Mouse (Mus musculus): ENCODE measurements at regions not wholly inside any gene's neighbourhood (a gene's known extent, or its start where the extent isn't known, plus 50 kb on each side); places are given as distances from the start of the nearest gene placed in this dataset.

- ATAC-seq (ENCODE audit: insufficient number of reproducible peaks, insufficient read depth, low FRiP score, low TSS enrichment, low read depth) = 0 out of 2 replicates have a peak, but pooled peaks have one; percentile 34
- H3K4me2 ChIP-seq = peak overlapping the region; percentile 49
- peaks cover 70% of the 10 kb centered on the region for H3K27me3 ChIP-seq
- H3K27ac ChIP-seq = no peak overlapping the region
- 7% methylated on average over 11 of the region's 11 CpGs for WGBS
- H3K9me3 ChIP-seq = no peaks in the 10 kb centered on the region
- no peak overlapping the region for H3K9ac ChIP-seq (replicated peaks)
- no peaks in the 10 kb centered on the region for H3K36me3 ChIP-seq
- peaks cover 56% of the 10 kb centered on the region for H3K4me1 ChIP-seq (replicated peaks)
- H3K4me3 ChIP-seq (replicated peaks) = no peak overlapping the region
Observed at GRCm38 (mm10) chr4:114685454-114685853, 136.1 kb upstream of the Gm12830 start.

- H3K4me3 ChIP-seq (replicated peaks) = no peak overlapping the region
- H3K4me2 ChIP-seq = peak overlapping the region; percentile 49; the same call in 1 of the 2 replicates
- peaks cover 51% of the 10 kb centered on the region for H3K4me1 ChIP-seq (replicated peaks)
- H3K9ac ChIP-seq (replicated peaks) = no peak overlapping the region
- no peaks in the 10 kb centered on the region for H3K9me3 ChIP-seq
- H3K27ac ChIP-seq = no peak overlapping the region
- ATAC-seq (ENCODE audit: insufficient number of reproducible peaks, insufficient read depth, low FRiP score, low TSS enrichment, low read depth) = no peak
- peaks cover 70% of the 10 kb centered on the region for H3K27me3 ChIP-seq
- WGBS = 35% methylated on average over 4 of the region's 4 CpGs
- H3K36me3 ChIP-seq = no peaks in the 10 kb centered on the region
Observed at GRCm38 (mm10) chr4:114686091-114686490, 135.4 kb upstream of the Gm12830 start.

- H3K27me3 ChIP-seq = peaks cover 75% of the 10 kb centered on the region
- no peaks in the 10 kb centered on the region for H3K9me3 ChIP-seq
- no peak overlapping the region for H3K9ac ChIP-seq (replicated peaks)
- H3K36me3 ChIP-seq = no peaks in the 10 kb centered on the region
- H3K4me2 ChIP-seq = peak overlapping the region; percentile 46
- peak overlapping the region; percentile 85 for H3K27ac ChIP-seq
- H3K4me1 ChIP-seq (replicated peaks) = peaks cover 50% of the 10 kb centered on the region
- peak; percentile 58; the same call in 1 of the 2 replicates for ATAC-seq (ENCODE audit: insufficient number of reproducible peaks, insufficient read depth, low FRiP score, low TSS enrichment, low read depth)
- H3K4me3 ChIP-seq (replicated peaks) = peak overlapping the region; percentile 19
- 4% methylated on average over 16 of the region's 16 CpGs for WGBS
Observed at GRCm38 (mm10) chr4:114688356-114688972, 133.1 kb upstream of the Gm12830 start.

GRCm38 (mm10) chr4:114688973-114689371, 132.6 kb upstream of the Gm12830 start:
- peaks cover 75% of the 10 kb centered on the region for H3K27me3 ChIP-seq

DNA sequence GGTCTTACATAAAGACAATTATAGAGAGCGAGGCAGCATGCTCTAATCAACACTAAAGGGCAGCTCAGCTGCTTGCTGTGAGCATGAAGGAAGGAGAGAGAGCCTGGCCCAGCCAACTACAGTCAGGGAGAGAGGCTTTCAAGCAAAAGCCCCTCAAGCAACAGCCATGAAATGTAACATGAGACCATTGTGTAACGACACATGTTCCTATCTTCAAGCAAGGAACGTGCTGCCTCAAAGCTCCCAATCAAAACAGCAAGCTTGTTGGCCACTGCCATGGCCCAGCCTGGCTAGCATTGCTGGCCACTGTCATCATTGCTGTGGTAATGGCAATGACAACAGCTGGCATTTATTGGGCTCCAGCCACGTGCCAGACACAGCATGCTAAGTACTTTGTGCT, 115.9 kb upstream of the Gm12830 start:
- 13% methylated on average over 4 of the region's 4 CpGs for WGBS
- H3K4me2 ChIP-seq = no peak overlapping the region
- no peak overlapping the region for H3K9ac ChIP-seq (replicated peaks)
- H3K27ac ChIP-seq = no peak overlapping the region
- H3K27me3 ChIP-seq = peaks cover 78% of the 10 kb centered on the region
- no peak overlapping the region for H3K4me3 ChIP-seq (replicated peaks)
- no peaks in the 10 kb centered on the region for H3K36me3 ChIP-seq
- ATAC-seq (ENCODE audit: insufficient number of reproducible peaks, insufficient read depth, low FRiP score, low TSS enrichment, low read depth) = 0 out of 2 replicates have a peak, but pooled peaks have one; percentile 34
- peaks cover 21% of the 10 kb centered on the region for H3K4me1 ChIP-seq (replicated peaks)
- no peaks in the 10 kb centered on the region for H3K9me3 ChIP-seq

More at GRCm38 (mm10) chr4:114688973-114689371, 132.6 kb upstream of the Gm12830 start:
- no peak overlapping the region for H3K4me3 ChIP-seq (replicated peaks)
- H3K27ac ChIP-seq = peak overlapping the region; percentile 85; the same call in 1 of the 2 replicates
- ATAC-seq (ENCODE audit: insufficient number of reproducible peaks, insufficient read depth, low FRiP score, low TSS enrichment, low read depth) = no peak
- H3K4me1 ChIP-seq (replicated peaks) = peaks cover 53% of the 10 kb centered on the region
- H3K9ac ChIP-seq (replicated peaks) = no peak overlapping the region
- WGBS = 61% methylated on average over 6 of the region's 6 CpGs
- H3K9me3 ChIP-seq = no peaks in the 10 kb centered on the region
- peak overlapping the region; percentile 46; the same call in 1 of the 2 replicates for H3K4me2 ChIP-seq
- no peaks in the 10 kb centered on the region for H3K36me3 ChIP-seq

GRCm38 (mm10) chr4:114710182-114710909, 111.2 kb upstream of the Gm12830 start:
- H3K36me3 ChIP-seq = no peaks in the 10 kb centered on the region
- no peak overlapping the region for H3K4me3 ChIP-seq (replicated peaks)
- no peak for ATAC-seq (ENCODE audit: insufficient number of reproducible peaks, insufficient read depth, low FRiP score, low TSS enrichment, low read depth)
- H3K9me3 ChIP-seq = no peaks in the 10 kb centered on the region
- H3K9ac ChIP-seq (replicated peaks) = no peak overlapping the region
- H3K4me2 ChIP-seq = no peak overlapping the region
- H3K27ac ChIP-seq = no peak overlapping the region
- H3K27me3 ChIP-seq = peaks cover 82% of the 10 kb centered on the region
- H3K4me1 ChIP-seq (replicated peaks) = peaks cover 36% of the 10 kb centered on the region
- WGBS = 75% methylated on average over 3 of the region's 3 CpGs

DNA sequence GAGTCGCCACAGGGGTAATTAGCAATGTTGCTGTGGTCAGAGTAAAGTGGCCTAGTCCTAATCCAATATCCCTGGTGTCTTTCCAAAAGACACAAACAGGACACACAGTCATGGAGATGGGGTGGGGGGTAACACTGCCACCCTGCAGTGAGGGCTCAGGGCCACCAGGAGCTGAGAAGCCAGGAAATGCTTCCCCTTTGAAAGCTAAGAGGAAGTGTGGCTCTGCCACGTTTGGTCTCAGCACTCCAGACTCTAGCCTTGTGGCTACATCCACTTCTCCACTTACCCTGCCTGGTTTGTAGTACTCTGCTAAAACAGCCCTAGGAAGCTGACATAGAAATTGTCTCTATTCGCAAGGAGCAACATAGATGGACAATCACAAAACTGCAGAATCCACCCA, 110.4 kb upstream of the Gm12830 start:
- ATAC-seq (ENCODE audit: insufficient number of reproducible peaks, insufficient read depth, low FRiP score, low TSS enrichment, low read depth) = no peak
- Histone ChIP-seq H3K9me3 (no peaks in the 10 kb centered on the region), H3K27me3 (peaks cover 81% of the 10 kb centered on the region), H3K4me3 (replicated peaks) (no peak overlapping the region), H3K27ac (no peak overlapping the region), H3K9ac (replicated peaks) (no peak overlapping the region), H3K4me1 (replicated peaks) (peaks cover 29% of the 10 kb centered on the region), H3K36me3 (no peaks in the 10 kb centered on the region), H3K4me2 (no peak overlapping the region)
- 54% methylated on average over 3 of the region's 3 CpGs for whole genome bisulfite sequencing

DNA sequence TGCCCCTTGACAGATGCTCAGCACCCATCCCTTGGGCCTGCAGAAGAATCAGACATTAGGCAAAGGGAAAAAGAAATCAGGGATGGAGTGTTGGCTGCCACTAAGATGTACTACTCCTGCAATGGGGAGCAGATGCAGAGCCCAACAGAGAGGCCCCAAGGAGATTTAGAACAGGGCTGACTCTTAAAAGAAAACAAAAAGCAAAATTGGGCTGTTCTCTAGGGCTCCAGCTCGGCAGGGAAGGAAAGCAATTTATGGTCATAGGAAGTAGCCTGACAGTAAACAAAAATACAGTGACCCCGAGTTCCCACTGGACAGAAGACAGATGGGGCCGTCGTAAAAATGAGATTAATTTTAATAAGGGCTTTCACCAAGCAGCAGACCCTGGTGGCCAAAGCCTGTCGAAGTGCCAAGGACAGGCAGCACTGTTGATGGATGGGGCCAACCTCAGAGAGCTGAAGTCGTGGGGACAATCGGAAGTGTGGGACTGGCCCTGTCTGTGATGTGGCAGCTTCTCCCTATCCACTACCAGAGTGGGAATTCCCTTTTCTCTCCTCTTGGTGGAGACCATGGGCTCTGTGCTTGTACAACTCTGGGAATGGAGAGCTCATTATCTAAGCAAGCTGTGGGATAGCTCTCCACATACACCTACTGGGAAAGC, 109.4 kb upstream of the Gm12830 start:
- Histone ChIP-seq H3K9ac (replicated peaks) (no peak overlapping the region), H3K4me3 (replicated peaks) (no peak overlapping the region), H3K27ac (no peak overlapping the region), H3K27me3 (peaks cover 79% of the 10 kb centered on the region), H3K9me3 (no peaks in the 10 kb centered on the region), H3K4me1 (replicated peaks) (peaks cover 34% of the 10 kb centered on the region), H3K4me2 (peak overlapping the region; percentile 10; the same call in 1 of the 2 replicates), H3K36me3 (no peaks in the 10 kb centered on the region)
- 0 out of 2 replicates have a peak, but pooled peaks have one; percentile 20 for ATAC-seq (ENCODE audit: insufficient number of reproducible peaks, insufficient read depth, low FRiP score, low TSS enrichment, low read depth)
- 21% methylated on average over 7 of the region's 7 CpGs for WGBS

DNA sequence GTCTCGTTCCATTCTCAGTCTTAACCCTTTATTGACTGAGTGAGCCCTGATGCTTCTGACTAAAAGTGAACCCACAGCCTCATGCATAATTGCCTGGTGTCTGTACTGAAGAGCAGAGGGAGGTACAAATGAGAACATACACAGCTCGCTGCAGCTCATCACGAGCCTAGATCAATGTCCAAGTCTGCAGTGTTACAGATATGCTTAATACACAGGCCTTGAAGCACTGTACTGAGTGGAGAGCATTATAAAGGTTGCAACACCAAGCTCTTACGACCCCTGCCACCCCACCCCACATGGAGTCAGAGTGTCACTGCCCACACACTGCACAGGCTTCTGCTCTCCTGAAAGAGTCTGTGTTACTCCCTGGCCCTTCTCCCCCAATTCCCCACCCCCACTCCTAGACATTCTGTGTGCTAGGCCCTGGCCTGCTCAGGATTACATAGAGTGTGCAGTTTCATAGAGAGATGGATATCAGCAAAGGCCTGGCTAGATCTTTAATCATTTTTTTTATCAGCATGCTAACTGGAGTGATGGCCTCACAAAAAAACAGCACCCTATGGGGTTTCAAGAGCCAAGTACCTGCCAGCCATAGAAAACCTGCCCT, 108.5 kb upstream of the Gm12830 start:
- no peak for ATAC-seq (ENCODE audit: insufficient number of reproducible peaks, insufficient read depth, low FRiP score, low TSS enrichment, low read depth)
- WGBS = 60% methylated on average over 4 of the region's 4 CpGs
- no peaks in the 10 kb centered on the region for H3K36me3 ChIP-seq
- no peak overlapping the region for H3K9ac ChIP-seq (replicated peaks)
- peaks cover 6% of the 10 kb centered on the region; the same call in 1 of the 2 replicates for H3K9me3 ChIP-seq
- no peak overlapping the region for H3K4me3 ChIP-seq (replicated peaks)
- H3K4me1 ChIP-seq (replicated peaks) = peaks cover 34% of the 10 kb centered on the region
- H3K27ac ChIP-seq = no peak overlapping the region
- H3K4me2 ChIP-seq = no peak overlapping the region
- H3K27me3 ChIP-seq = peaks cover 75% of the 10 kb centered on the region

DNA sequence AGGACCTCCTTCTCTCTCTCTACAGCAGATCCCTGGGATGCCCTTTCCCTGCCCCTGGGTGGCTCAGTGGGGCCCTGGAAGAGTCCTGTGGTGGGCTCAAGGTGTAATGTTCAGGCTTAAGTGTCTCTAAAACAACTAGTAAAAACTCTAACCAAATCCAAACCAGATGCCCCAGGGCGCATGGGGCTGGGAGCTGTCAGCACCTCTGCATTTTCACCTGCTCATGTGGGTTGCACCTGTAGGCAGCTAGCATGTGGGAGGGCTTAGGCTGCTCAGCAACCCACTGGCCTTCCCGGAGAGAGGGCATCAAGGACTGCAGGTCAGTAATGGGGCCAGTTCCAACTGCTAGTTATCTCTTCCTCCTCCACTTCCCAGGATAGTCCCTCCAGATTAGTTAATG, 104.8 kb upstream of the Gm12830 start:
- Histone ChIP-seq H3K4me2 (no peak overlapping the region), H3K4me3 (replicated peaks) (no peak overlapping the region), H3K9me3 (peaks cover 13% of the 10 kb centered on the region; the same call in 1 of the 2 replicates), H3K27me3 (peaks cover 79% of the 10 kb centered on the region), H3K36me3 (no peaks in the 10 kb centered on the region), H3K27ac (no peak overlapping the region), H3K9ac (replicated peaks) (no peak overlapping the region), H3K4me1 (replicated peaks) (peaks cover 43% of the 10 kb centered on the region)
- ATAC-seq (ENCODE audit: insufficient number of reproducible peaks, insufficient read depth, low FRiP score, low TSS enrichment, low read depth) = peak; percentile 38; the same call in 1 of the 2 replicates
- WGBS = 20% methylated on average over 2 of the region's 2 CpGs

DNA sequence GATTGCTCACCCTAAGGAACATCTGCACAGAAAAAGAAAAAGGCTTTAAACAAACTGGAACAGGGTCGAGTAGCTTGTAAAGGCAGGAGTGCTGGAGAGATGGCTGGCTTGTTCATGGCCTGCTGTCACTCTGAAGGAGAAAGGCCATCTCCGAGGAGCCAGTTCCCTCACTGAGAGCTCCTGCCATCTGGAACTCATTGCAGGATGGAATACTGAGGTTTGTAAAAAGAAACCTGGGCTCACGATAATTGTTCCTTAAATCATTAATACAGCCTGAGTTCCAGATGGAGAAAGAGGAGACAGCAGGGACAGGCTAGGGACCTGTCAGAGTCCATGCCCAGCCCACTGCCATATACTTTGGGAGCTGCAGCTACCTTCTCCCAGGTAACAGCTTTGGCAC, 100.8 kb upstream of the Gm12830 start:
- Histone ChIP-seq H3K27ac (0 out of 2 replicates have a peak overlapping the region, but pooled peaks have one; percentile 35), H3K9me3 (peaks cover 13% of the 10 kb centered on the region; the same call in 1 of the 2 replicates), H3K4me1 (replicated peaks) (peaks cover 31% of the 10 kb centered on the region), H3K27me3 (peaks cover 70% of the 10 kb centered on the region), H3K4me2 (0 out of 2 replicates have a peak overlapping the region, but pooled peaks have one; percentile 8), H3K4me3 (replicated peaks) (no peak overlapping the region), H3K36me3 (no peaks in the 10 kb centered on the region), H3K9ac (replicated peaks) (no peak overlapping the region)
- no peak for ATAC-seq (ENCODE audit: insufficient number of reproducible peaks, insufficient read depth, low FRiP score, low TSS enrichment, low read depth)
- WGBS = 9% methylated on average over 3 of the region's 3 CpGs
